Mouse (Mus musculus): ENCODE measurements at regions not wholly inside any gene's neighbourhood (a gene's known extent, or its start where the extent isn't known, plus 50 kb on each side); places are given as distances from the start of the nearest gene placed in this dataset.
A peak's percentile ranks its signal among the peaks of the same experiment; 100 is the strongest.

GRCm38 (mm10) chr1:94851522-94851921 is 461.9 kb upstream of the Fam174a start:
- H3K27ac ChIP-seq (ENCODE audit: control insufficient read depth, low read depth, low read length): no peak overlapping the region
- TF ChIP-seq SIN3A (IDR thresholded peaks at IDR 0.05; ENCODE audit: low read length): no peak
- no peak for TF ChIP-seq RAD21 (IDR thresholded peaks at IDR 0.05; ENCODE audit: low read depth, low read length)
- TF ChIP-seq TAL1 (IDR thresholded peaks at IDR 0.05; ENCODE audit: low read length): no peak
- TF ChIP-seq POLR2A (IDR thresholded peaks at IDR 0.05; ENCODE audit: control insufficient read depth in 1 of 2, insufficient read depth in 1 of 2, low read depth in 1 of 2, low read length in 2 of 2, poor library complexity in 1 of 2): no peak
- no peak for TF ChIP-seq ZKSCAN1 (IDR thresholded peaks at IDR 0.05; ENCODE audit: low read depth, low read length)
- TF ChIP-seq MYB (IDR thresholded peaks at IDR 0.05; ENCODE audit: low read depth, low read length): no peak
- peak; percentile 56 to 57; a peak in 2 of 4 replicates for TF ChIP-seq EP300 (IDR thresholded peaks at IDR 0.05; ENCODE audit: low read depth in 1 of 2, low read length in 2 of 2)
- peak; percentile 52; the same call in 1 of the 2 replicates for TF ChIP-seq TCF12 (IDR thresholded peaks at IDR 0.05; ENCODE audit: low read depth, low read length)
- peak; percentile 73 for TF ChIP-seq GATA1 (IDR thresholded peaks at IDR 0.05; ENCODE audit: low read depth, low read length)
- TF ChIP-seq MAFK (IDR thresholded peaks at IDR 0.05; ENCODE audit: borderline replicate concordance, low read depth, low read length): no peak
- no peak for TF ChIP-seq BHLHE40 (IDR thresholded peaks at IDR 0.05; ENCODE audit: borderline replicate concordance, low read depth, low read length)
- no peak for TF ChIP-seq E2F4 (IDR thresholded peaks at IDR 0.05; ENCODE audit: borderline replicate concordance, low read depth, low read length)
- TF ChIP-seq NELFE (IDR thresholded peaks at IDR 0.05; ENCODE audit: low read depth, low read length): no peak
- TF ChIP-seq SMC3 (IDR thresholded peaks at IDR 0.05; ENCODE audit: low read depth, low read length): no peak
- 0 out of 4 replicates have a peak, but pooled peaks cover 0 to 2% of the 10 kb centered on the region in 2 experiments for H3K36me3 ChIP-seq (ENCODE audit: control insufficient read depth in 1 of 2, insufficient read depth in 2 of 2, low read length in 2 of 2)
- H3K9ac ChIP-seq (ENCODE audit: control insufficient read depth, low read depth, low read length, poor library complexity, severe bottlenecking): no peak overlapping the region
- no peaks in the 10 kb centered on the region for H3K79me2 ChIP-seq (ENCODE audit: control insufficient read depth, insufficient read depth, low read length, poor library complexity)
- no peaks in the 10 kb centered on the region for H3K9me3 ChIP-seq (replicated peaks; ENCODE audit: insufficient read depth, low read length)
- H3K27me3 ChIP-seq (ENCODE audit: control insufficient read depth in 1 of 2, insufficient read depth in 2 of 2, low read length in 2 of 2): no peaks in the 10 kb centered on the region
- DNase-seq (ENCODE audit: low read depth, low spot score): peak; percentile 25
- no peak overlapping the region for H3K4me3 ChIP-seq (ENCODE audit: control insufficient read depth in 1 of 2, insufficient read depth in 1 of 2, low read depth in 2 of 2, low read length in 2 of 2)
- H3K4me1 ChIP-seq (ENCODE audit: control insufficient read depth in 1 of 2, insufficient read depth in 2 of 2, low read length in 2 of 2): peaks cover 0 to 5% of the 10 kb centered on the region in 2 experiments; a peak in 3 of 4 replicates

- Histone ChIP-seq H3K4me1 (ENCODE audit: control insufficient read depth in 1 of 2, insufficient read depth in 2 of 2, low read length in 2 of 2) (peaks cover 6 to 10% of the 10 kb centered on the region in 2 experiments), H3K9ac (ENCODE audit: control insufficient read depth, low read depth, low read length, poor library complexity, severe bottlenecking) (no peak overlapping the region), H3K79me2 (ENCODE audit: control insufficient read depth, insufficient read depth, low read length, poor library complexity) (no peaks in the 10 kb centered on the region), H3K4me3 (ENCODE audit: control insufficient read depth in 1 of 2, insufficient read depth in 1 of 2, low read depth in 2 of 2, low read length in 2 of 2) (no peak overlapping the region), H3K27me3 (ENCODE audit: control insufficient read depth in 1 of 2, insufficient read depth in 2 of 2, low read length in 2 of 2) (no peaks in the 10 kb centered on the region), H3K9me3 (replicated peaks; ENCODE audit: insufficient read depth, low read length) (no peaks in the 10 kb centered on the region), H3K27ac (ENCODE audit: control insufficient read depth, low read depth, low read length) (no peak overlapping the region), H3K36me3 (ENCODE audit: control insufficient read depth in 1 of 2, insufficient read depth in 2 of 2, low read length in 2 of 2) (peaks cover 0 to 5% of the 10 kb centered on the region in 2 experiments; a peak in 2 of 4 replicates)
- TF ChIP-seq MXI1 (IDR thresholded peaks at IDR 0.05; ENCODE audit: low read depth, low read length) (no peak), MAX (IDR thresholded peaks at IDR 0.05; ENCODE audit: low read length) (peak; percentile 57; the same call in 1 of the 2 replicates), TCF12 (IDR thresholded peaks at IDR 0.05; ENCODE audit: low read depth, low read length) (peak; percentile 94), RAD21 (IDR thresholded peaks at IDR 0.05; ENCODE audit: low read depth, low read length) (no peak), EP300 (IDR thresholded peaks at IDR 0.05; ENCODE audit: low read depth in 1 of 2, low read length in 2 of 2) (peak; percentile 91 to 95), CHD1 (IDR thresholded peaks at IDR 0.05; ENCODE audit: low read depth, low read length) (no peak), USF1 (IDR thresholded peaks at IDR 0.05; ENCODE audit: low read depth, low read length) (no peak), CHD2 (IDR thresholded peaks at IDR 0.05; ENCODE audit: low read length) (no peak), GATA1 (IDR thresholded peaks at IDR 0.05; ENCODE audit: low read depth, low read length) (peak; percentile 92), RCOR1 (IDR thresholded peaks at IDR 0.05; ENCODE audit: low read depth, low read length) (peak; percentile 83), ETS1 (IDR thresholded peaks at IDR 0.05; ENCODE audit: low read depth, low read length) (peak; percentile 76), NELFE (IDR thresholded peaks at IDR 0.05; ENCODE audit: low read depth, low read length) (no peak), BHLHE40 (IDR thresholded peaks at IDR 0.05; ENCODE audit: borderline replicate concordance, low read depth, low read length) (0 out of 2 replicates have a peak, but pooled peaks have one; percentile 46), TBP (IDR thresholded peaks at IDR 0.05; ENCODE audit: low read depth, low read length) (0 out of 2 replicates have a peak, but pooled peaks have one; percentile 8), SIN3A (IDR thresholded peaks at IDR 0.05; ENCODE audit: low read length) (peak; percentile 34; the same call in 1 of the 2 replicates), MAFK (IDR thresholded peaks at IDR 0.05; ENCODE audit: borderline replicate concordance, low read depth, low read length) (peak; percentile 63; the same call in 1 of the 2 replicates), HCFC1 (IDR thresholded peaks at IDR 0.05; ENCODE audit: low read depth, low read length) (no peak), TAL1 (IDR thresholded peaks at IDR 0.05; ENCODE audit: low read length) (peak; percentile 81), MAZ (IDR thresholded peaks at IDR 0.05; ENCODE audit: low read depth, low read length) (peak; percentile 51; the same call in 1 of the 2 replicates), POLR2AphosphoS5 (IDR thresholded peaks at IDR 0.05; ENCODE audit: borderline replicate concordance, low read depth, low read length) (no peak), ZC3H11A (IDR thresholded peaks at IDR 0.05; ENCODE audit: low read depth, low read length) (no peak)
- peak; percentile 83 for DNase-seq (ENCODE audit: low read depth, low spot score)
Observed at GRCm38 (mm10) chr1:94858464-94858863, 455.0 kb upstream of the Fam174a start.
